Mouse (Mus musculus) cerebellum, adult 18-20 months (tissue): ENCODE measurements around the gene Slc27a2.
"Not testable (repeated sequence)": the region's sequence is repeated elsewhere in the genome, so short reads cannot be mapped to it uniquely, and the experiment has no call there.

ENCODE experiments used
- DNase-seq, 2 experiments: peaks; one replicate each; pipeline ENCODE4 v3.0.0; 2021

Gene Slc27a2

DNA sequence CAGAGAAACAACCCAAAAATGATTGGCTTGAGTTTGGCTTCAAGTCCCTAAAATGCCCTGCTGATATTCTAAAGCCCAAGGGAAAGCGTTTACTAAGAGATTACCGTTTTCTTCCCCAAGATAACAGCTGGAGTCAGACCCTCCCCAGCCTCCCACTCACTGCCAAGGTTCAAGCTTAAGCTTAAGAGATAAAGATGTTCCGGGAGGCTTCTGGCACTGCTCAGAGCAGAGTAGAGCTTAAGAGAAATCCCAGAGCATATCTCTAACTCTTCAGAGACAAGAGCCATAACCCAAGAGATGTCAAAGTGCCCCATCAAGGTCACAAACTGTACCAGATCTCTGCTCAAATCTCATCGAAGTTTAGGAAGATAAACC, 54.5 kb downstream of the Slc27a2 start:
- DNase-seq, result no peak

DNA sequence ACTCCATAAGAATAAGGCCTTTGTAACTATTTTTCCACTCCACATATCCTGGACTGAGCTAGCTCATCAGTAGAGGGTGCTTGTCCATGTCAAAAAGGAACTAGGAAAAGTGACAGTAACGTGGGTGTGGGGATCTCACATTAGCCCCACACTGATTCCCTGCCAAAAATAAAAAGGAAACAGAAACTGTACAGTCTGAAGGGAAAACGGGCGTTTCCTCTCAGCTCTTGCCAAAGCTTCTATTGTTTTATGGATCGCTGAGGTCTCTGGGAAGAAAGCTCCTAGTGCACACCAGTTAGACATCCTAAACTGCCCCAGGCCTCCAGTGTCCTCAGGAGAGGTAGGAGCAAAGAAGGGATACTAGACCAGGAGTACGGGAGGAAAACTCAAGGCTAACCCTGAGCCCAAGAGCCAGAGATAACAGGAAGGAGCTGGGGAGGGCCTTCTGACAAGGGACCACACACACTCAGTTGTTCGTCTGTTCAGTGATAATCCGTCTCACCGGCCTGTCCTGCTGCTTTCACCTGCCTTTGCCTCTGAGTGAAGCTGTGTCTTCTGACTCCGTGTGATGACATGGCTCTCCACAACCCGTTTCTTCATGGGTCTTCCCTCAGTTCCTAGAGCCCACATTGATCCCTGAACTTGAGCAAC, 55.5 kb downstream of the Slc27a2 start:
- no peak for DNase-seq

DNA sequence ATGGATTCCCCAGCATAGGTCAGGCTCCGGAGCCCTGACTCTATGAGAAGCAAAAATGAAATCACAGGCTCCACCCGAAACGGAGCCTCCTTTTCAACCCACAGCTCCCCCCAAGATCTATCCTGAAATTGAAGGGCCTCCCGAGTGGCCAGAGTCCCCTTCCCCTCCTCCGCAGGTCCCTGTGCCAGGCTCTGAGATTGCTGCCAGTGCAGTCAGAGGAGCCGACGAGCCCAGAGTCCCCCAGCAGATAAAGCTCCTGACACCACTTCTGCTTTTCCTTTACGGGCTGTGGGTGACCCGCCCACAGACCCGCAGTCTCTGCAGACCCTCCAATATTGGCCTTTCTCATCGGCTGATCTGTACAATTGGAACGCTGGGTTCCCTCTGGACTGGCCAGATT, 57.4 kb downstream of the Slc27a2 start:
- DNase-seq, result not testable (repeated sequence)

DNA sequence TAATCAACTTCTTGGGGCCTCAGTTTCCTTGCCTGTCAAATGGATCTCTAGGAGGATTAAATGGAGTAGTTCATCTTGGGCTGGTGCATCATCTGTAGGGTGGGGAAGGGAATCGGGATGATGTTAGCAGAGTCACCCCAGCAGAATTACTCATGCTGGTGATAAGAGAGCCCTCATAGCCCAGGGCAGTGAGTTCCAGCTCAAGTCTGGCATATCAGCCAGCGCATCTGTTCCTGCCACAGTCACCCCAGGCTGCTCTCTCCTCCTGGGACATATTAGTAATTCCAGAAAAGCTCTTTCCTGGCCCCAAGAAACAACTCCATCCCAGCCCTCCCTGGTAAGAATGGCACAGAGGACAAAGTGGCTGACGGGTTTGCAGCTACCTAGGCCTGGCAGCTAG, 63.1 kb downstream of the Slc27a2 start:
- no peak for DNase-seq

DNA sequence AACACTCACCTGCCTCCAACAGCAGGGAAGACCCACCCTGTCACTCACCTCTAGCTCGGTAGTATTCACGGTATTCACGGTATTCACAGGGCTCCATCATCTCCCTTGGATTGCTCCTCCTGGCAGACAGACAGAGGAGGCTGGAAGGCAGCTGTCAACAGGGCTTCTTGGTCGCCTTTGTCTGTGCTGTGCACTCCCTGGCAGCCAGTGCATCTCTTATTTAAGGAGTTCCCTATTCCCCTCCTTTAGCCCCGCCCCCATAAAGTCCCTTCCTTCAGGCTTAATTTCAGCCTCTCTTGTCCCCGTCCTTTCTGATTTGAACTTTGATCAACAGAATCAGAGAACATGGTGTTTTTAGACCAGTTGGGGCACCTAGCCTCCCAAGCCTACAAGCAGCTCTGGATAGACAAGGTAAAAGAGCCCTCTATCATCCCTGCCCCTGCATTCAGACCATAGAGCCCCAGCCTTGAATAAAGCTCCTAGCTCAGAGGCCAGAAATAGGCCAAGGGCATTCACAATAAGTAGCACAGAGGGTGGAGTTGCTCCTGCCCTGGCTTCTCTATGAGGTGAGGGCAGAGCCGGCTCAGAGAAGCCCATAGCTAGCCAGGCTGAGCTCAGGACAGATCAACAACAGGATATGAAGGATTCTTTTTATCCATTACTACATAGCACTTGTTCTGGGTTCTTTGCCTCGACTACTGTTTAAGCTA, 66.4 kb downstream of the Slc27a2 start:
- DNase-seq, result no peak

DNA sequence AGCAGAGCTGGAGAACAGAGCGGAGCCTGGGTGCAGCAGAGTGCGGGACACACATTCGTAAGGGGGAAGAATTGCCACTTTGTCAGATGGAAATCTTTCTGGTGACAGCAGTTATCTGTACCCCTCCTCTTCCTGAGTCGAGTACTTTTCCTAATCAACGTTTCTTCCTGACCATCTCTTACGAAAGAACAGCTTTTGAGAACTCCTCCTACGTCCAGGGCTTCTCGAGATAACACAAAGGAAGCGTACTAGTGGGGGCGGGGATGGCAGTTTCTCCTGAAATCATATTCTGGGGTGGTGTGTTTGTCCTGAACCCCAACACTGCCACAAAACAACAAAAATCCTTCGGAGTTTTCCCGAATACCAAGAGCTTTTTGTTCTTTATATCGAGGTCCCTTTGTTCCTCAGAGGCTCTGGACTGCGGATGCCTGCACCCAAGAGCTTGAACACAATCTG, 67.1 kb downstream of the Slc27a2 start, which contains the start of gene Hdc:
Gene Hdc (minus strand): TSS at position 51 of the 456 bp plus-strand sequence.
- no peak for DNase-seq

DNA sequence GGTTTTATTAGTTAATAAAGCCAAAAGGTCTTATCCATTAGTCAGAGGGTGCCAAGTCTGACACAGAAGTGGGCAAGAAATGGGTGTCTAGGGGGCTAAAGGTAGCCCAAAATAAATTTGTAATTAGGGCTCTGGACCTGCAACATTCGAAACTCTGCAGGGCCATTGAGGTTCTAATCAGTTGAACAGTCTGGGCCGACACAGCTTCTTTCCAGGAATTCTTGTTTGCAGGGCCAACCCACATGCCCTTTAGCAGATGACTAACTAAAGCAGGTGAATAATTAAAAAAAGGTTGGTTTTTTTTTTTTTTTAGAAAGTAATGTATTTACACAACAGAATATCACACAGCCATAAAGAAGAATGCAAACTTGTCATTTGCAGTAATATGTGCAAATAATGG, 70.2 kb downstream of the Slc27a2 start:
- no peak for DNase-seq

DNA sequence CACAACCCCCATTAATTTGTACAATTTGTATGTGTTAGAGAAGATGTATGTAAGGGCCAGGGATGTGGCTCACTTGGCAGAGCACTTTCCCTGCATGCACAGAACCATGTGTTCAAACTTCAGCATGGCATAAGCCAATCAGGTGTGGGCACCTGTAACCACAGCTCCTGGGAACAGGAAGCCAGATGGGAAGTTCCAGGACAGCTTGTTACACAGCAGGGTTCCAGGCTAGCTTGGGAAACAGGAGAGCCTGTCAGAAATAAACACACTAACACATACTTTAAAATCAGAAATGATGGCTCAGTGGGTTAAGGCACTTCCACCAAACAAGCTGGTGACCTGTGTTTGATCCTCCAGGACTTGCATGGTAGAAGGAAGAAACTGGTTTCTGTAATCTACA, 70.9 kb downstream of the Slc27a2 start:
- DNase-seq, result peak; percentile 82 to 86

DNA sequence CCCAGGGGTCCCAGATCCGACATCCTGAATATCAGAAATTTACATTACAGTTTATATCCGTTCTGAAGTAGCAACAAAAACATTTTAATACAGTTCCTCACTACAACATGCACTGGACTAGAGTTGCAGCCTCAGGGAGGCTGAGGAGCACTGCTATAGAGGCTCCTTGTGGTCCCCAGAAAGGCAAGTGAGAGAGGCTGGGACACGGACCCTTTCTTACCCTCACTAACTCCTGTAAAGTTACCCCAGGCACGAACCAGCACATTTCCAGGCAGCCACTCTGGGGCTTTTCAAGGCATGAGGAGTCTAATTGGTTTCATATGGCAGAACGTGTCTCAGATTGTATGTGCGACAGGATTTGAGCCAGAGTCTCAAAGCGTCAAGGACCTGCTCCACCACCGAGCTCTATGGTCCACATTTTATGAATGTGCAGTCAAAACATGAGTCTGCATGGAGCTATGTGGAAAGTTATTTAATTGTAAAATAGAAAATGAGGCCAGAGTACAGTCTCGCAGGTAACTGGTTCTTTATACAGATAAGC, 76.3 kb downstream of the Slc27a2 start:
- no peak for DNase-seq

DNA sequence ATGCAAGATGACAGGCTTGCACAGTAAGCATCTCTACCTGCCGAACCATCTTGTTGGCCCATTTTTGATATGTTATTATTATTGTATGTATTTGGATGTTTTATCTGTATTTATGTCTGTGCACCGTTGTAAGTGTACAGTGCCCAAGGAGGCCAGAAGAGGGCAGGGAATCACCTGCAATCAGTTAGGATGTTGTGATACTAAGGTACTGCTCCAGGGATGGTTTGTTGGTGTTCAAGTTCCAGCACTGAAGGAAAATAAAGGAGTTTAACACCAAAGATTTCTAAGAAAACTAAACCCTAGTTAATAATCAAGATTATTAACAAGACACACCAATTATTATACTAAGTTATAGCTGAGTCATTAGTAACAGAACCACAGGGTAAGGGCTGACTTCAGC, 81.0 kb downstream of the Slc27a2 start:
- no peak for DNase-seq

DNA sequence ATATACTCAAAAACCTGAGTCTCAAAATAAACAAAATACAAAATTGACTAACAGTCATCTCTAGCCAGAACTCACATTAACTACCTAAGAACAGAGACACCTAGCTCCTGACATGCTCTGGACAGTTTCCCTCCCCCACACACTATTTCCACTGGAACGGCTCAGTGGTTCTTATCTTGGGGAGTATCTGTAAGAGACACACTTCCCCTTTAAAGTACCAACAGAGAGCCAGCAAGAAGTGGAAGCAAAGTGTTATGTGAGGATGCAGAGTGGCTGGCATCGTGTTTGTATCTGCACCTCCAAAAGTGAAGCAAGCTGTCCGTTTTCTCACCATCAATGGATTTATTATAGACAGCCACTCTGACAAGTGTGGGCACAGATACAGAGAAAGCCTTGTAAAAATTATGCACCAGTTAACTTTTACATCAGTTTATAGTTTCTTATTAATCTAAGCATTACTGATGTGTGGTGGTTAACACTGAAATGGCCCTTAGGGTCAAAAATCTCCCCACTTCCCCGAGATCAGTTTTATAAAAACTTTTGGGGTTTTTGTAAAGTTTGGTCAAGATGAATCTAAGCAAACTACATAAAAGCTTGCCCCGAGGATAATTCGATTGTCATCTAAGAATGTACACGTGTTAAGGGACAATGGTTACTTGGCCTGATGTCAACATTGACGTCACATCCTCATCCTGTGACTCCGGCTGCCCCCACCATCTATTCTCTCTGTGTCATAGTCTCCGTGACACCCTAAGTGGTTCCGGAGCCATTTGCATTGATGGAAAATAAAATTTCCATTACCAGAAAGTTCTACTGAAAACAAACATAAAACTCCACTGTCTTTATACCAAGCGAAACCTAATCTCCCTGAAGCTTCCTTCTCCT, 84.0 kb downstream of the Slc27a2 start:
- no peak for DNase-seq
